ENCODE assay signal across 8 mouse cellular contexts in genomic region chr11:6292116-6292987, GRCm38 (mm10). TPM values are rescaled to one million over a fixed set of nuclear protein-coding genes. Genes with fewer than 3 reads are reported as not detected.
DNase-seq lines count a peak whose midpoint lies in the region; ATAC-seq and TF ChIP-seq lines count a peak whose summit lies in the region.

No protein-coding gene starts in this region.

- H3K27me3 ChIP-seq in forebrain, postnatal 0 days (ENCODE audit: insufficient read depth, low read length), result no peaks in the 10 kb centered on the region
- no peaks in the 10 kb centered on the region for H3K27me3 ChIP-seq in hindbrain, embryonic 14.5 days (ENCODE audit: control insufficient read depth, insufficient read depth, low read length)
- no peaks in the 10 kb centered on the region for H3K27me3 ChIP-seq in spleen, adult 2 months (ENCODE audit: control insufficient read depth, insufficient read depth, low read length)

- peak; percentile 82 for ATAC-seq in forebrain, postnatal 0 days
- ATAC-seq in hindbrain, embryonic 14.5 days (ENCODE audit: low FRiP score), result peak; percentile 64
- ATAC-seq in megakaryocyte-erythroid progenitor cell, adult 5-6 weeks (replicated peaks; ENCODE audit: low FRiP score, low TSS enrichment, poor library complexity, severe bottlenecking), result peak; percentile 48

- peak; percentile 33 for DNase-seq in adrenal gland, postnatal 25 days
- DNase-seq in adrenal gland, adult 18-20 months (ENCODE audit: low spot score in 2 of 2), result no peak
- DNase-seq in cerebellum, adult 18-20 months, result peak; percentile 71 to 75
- peak; percentile 90 for DNase-seq in forebrain, postnatal 0 days
- peak; percentile 78 for DNase-seq in hindbrain, embryonic 14.5 days (ENCODE audit: low spot score)
- DNase-seq in left cerebral cortex, postnatal 10 days (ENCODE audit: extremely low spot score in 1 of 2, low spot score in 2 of 2), result peak; percentile 64 to 73
- peak; percentile 52 to 85 for DNase-seq in spleen, adult 2 months (ENCODE audit: low read depth in 1 of 2, low spot score in 2 of 2)

- peaks cover 5% of the 10 kb centered on the region for H3K4me1 ChIP-seq in forebrain, postnatal 0 days (ENCODE audit: insufficient read depth)
- H3K4me1 ChIP-seq in hindbrain, embryonic 14.5 days (replicated peaks; ENCODE audit: control insufficient read depth, insufficient read depth, low read length), result peaks cover 11% of the 10 kb centered on the region
- peaks cover 2% of the 10 kb centered on the region for H3K4me1 ChIP-seq in spleen, adult 2 months (ENCODE audit: control insufficient read depth, insufficient read depth, insufficient read length)

- 19% methylated on average over 33 of the region's 33 CpGs for whole genome bisulfite sequencing in forebrain, postnatal 0 days
- WGBS in hindbrain, embryonic 14.5 days, result 18% methylated on average over 33 of the region's 33 CpGs
- 15% methylated on average over 33 of the region's 33 CpGs for WGBS in spleen, adult 2 months

- no peak for TF ChIP-seq POLR2A in spleen, adult 2 months (IDR thresholded peaks at IDR 0.05; ENCODE audit: low read depth, low read length)

- TF ChIP-seq CTCF in forebrain, postnatal 0 days (IDR thresholded peaks at IDR 0.05; ENCODE audit: low read depth), result peak; percentile 51
- TF ChIP-seq CTCF in spleen, adult 2 months (IDR thresholded peaks at IDR 0.05; ENCODE audit: extremely low read depth, insufficient read depth, insufficient read length, insufficient replicate concordance), result peak; percentile 0; the same call in 1 of the 2 replicates

- peak overlapping the region; percentile 65 for H3K4me2 ChIP-seq in forebrain, postnatal 0 days (ENCODE audit: low read depth)
- peak overlapping the region; percentile 79 for H3K4me2 ChIP-seq in hindbrain, embryonic 14.5 days (replicated peaks)

- peaks cover 7% of the 10 kb centered on the region for H3K36me3 ChIP-seq in forebrain, postnatal 0 days (ENCODE audit: insufficient read depth)
- peaks cover 6% of the 10 kb centered on the region for H3K36me3 ChIP-seq in hindbrain, embryonic 14.5 days (replicated peaks; ENCODE audit: control insufficient read depth, insufficient read depth)
- peaks cover 4% of the 10 kb centered on the region for H3K36me3 ChIP-seq in spleen, adult 2 months (ENCODE audit: control insufficient read depth, insufficient read depth, low read length)

- H3K9ac ChIP-seq in forebrain, postnatal 0 days, result peak overlapping the region; percentile 74
- peak overlapping the region; percentile 77 for H3K9ac ChIP-seq in hindbrain, embryonic 14.5 days

- H3K9me3 ChIP-seq in forebrain, postnatal 0 days (ENCODE audit: low read length), result no peaks in the 10 kb centered on the region
- H3K9me3 ChIP-seq in hindbrain, embryonic 14.5 days (ENCODE audit: control insufficient read depth, low read length), result no peaks in the 10 kb centered on the region

- H3K4me3 ChIP-seq in forebrain, postnatal 0 days (ENCODE audit: low read depth, low read length), result peak overlapping the region; percentile 81
- peak overlapping the region; percentile 87 for H3K4me3 ChIP-seq in hindbrain, embryonic 14.5 days (replicated peaks; ENCODE audit: low read length)
- H3K4me3 ChIP-seq in spleen, adult 2 months (ENCODE audit: extremely low read depth, insufficient read depth, insufficient read length), result peak overlapping the region; percentile 97

- H3K27ac ChIP-seq in forebrain, postnatal 0 days (ENCODE audit: low read depth, low read length), result peak overlapping the region; percentile 95
- H3K27ac ChIP-seq in hindbrain, embryonic 14.5 days, result peak overlapping the region; percentile 92
- peak overlapping the region; percentile 99 for H3K27ac ChIP-seq in spleen, adult 2 months (ENCODE audit: insufficient read depth, low read length)

- intact Hi-C loops in left cerebral cortex, postnatal 10 days (cut with DNase I), result no loop called here

RNA-seq across cellular contexts. Expression of gene Ogdh, which starts 0.9 kb away (rescaled TPM):
- 547 and 550 TPM in 2 replicates for total RNA-seq in adrenal gland, postnatal 25 days (2021)
- 100 to 1,000 TPM; 633 to 799 TPM for total RNA-seq in adrenal gland, adult 18-20 months (2021)
- total RNA-seq in forebrain, postnatal 0 days (2014; rRNA removed), result 75.8 and 97.4 TPM in 2 replicates
- 107 and 124 TPM in 2 replicates for polyA plus RNA-seq in forebrain, postnatal 0 days (2015; fragmentation: Nextera tagmentation; extraction: Ambion mirVana)
- 123 and 130 TPM in 2 replicates for polyA plus RNA-seq in hindbrain, embryonic 14.5 days (2014; fragmentation: Nextera tagmentation; extraction: Ambion mirVana)
- total RNA-seq in left cerebral cortex, postnatal 10 days (2021), result 100 to 1,000 TPM; 230 to 235 TPM
- 125 and 127 TPM in 2 replicates for total RNA-seq in megakaryocyte-erythroid progenitor cell, adult 5-6 weeks (2014; fragmentation: Nextera tagmentation)
- total RNA-seq in megakaryocyte-erythroid progenitor cell, adult 5-6 weeks (2017), result 70.9 and 91.2 TPM in 2 replicates
- polyA plus RNA-seq in spleen, adult 2 months (2012; rRNA removed), result 63.4 and 64.6 TPM in 2 replicates

RNA-seq across cellular contexts. Expression of gene Tmed4, which starts 17.7 kb away (rescaled TPM):
- 93.1 and 105 TPM in 2 replicates for total RNA-seq in adrenal gland, postnatal 25 days (2021)
- 100 to 1,000 TPM; 107 to 112 TPM for total RNA-seq in adrenal gland, adult 18-20 months (2021)
- total RNA-seq in forebrain, postnatal 0 days (2014; rRNA removed), result 67.9 and 70.4 TPM in 2 replicates
- 95.0 and 95.5 TPM in 2 replicates for polyA plus RNA-seq in forebrain, postnatal 0 days (2015; fragmentation: Nextera tagmentation; extraction: Ambion mirVana)
- polyA plus RNA-seq in hindbrain, embryonic 14.5 days (2014; fragmentation: Nextera tagmentation; extraction: Ambion mirVana), result 117 and 121 TPM in 2 replicates
- 10 to 100 TPM; 65.8 to 66.0 TPM for total RNA-seq in left cerebral cortex, postnatal 10 days (2021)
- total RNA-seq in megakaryocyte-erythroid progenitor cell, adult 5-6 weeks (2014; fragmentation: Nextera tagmentation), result 18.9 and 35.5 TPM in 2 replicates
- total RNA-seq in megakaryocyte-erythroid progenitor cell, adult 5-6 weeks (2017), result 18.8 and 25.3 TPM in 2 replicates
- 45.7 and 54.5 TPM in 2 replicates for polyA plus RNA-seq in spleen, adult 2 months (2012; rRNA removed)

RNA-seq across cellular contexts. Expression of gene Ddx56, which starts 24.8 kb away (rescaled TPM):
- total RNA-seq in adrenal gland, postnatal 25 days (2021), result 52.5 and 57.3 TPM in 2 replicates
- total RNA-seq in adrenal gland, adult 18-20 months (2021), result 10 to 100 TPM; 48.2 to 52.5 TPM
- 70.4 and 76.9 TPM in 2 replicates for total RNA-seq in forebrain, postnatal 0 days (2014; rRNA removed)
- 65.7 and 71.3 TPM in 2 replicates for polyA plus RNA-seq in forebrain, postnatal 0 days (2015; fragmentation: Nextera tagmentation; extraction: Ambion mirVana)
- polyA plus RNA-seq in hindbrain, embryonic 14.5 days (2014; fragmentation: Nextera tagmentation; extraction: Ambion mirVana), result 68.1 and 69.9 TPM in 2 replicates
- total RNA-seq in left cerebral cortex, postnatal 10 days (2021), result 10 to 100 TPM; 44.6 to 51.0 TPM
- total RNA-seq in megakaryocyte-erythroid progenitor cell, adult 5-6 weeks (2014; fragmentation: Nextera tagmentation), result 59.5 and 69.2 TPM in 2 replicates
- 53.9 and 63.2 TPM in 2 replicates for total RNA-seq in megakaryocyte-erythroid progenitor cell, adult 5-6 weeks (2017)
- 17.4 and 19.5 TPM in 2 replicates for polyA plus RNA-seq in spleen, adult 2 months (2012; rRNA removed)

Comparison
In these comparisons a context has a peak if more than half of its experiments do, and no peak if none do; other contexts are left out.
1. DNase-seq: peak in adrenal gland, postnatal 25 days (single experiment), cerebellum, adult 18-20 months (2 of 2), forebrain, postnatal 0 days (single experiment), hindbrain, embryonic 14.5 days (single experiment), left cerebral cortex, postnatal 10 days (2 of 2) and spleen, adult 2 months (2 of 2); none in adrenal gland, adult 18-20 months (0 of 2).
2. Peak in every context shown above with its lines, with median percentiles within 50 percentile points of each other: ATAC-seq, H3K27ac ChIP-seq and H3K4me3 ChIP-seq.